Mouse (Mus musculus) midbrain, embryonic 13.5 days (tissue): Measurements from ENCODE around the gene Gpatch2l. TPM values are rescaled to one million over a fixed set of nuclear protein-coding genes. Genes with fewer than 3 reads are reported as not detected.
A peak's percentile ranks its signal among the peaks of the same experiment; 100 is the strongest.

Experiments used
- ATAC-seq: fragments of 200-750 bp; cut with Nextera tagmentation; 2 replicates; pipeline ENCODE4 v1.8.0; 2017; ENCODE audit warnings: mild to moderate bottlenecking, moderate TSS enrichment, moderate library complexity
- H3K27ac ChIP-seq: fragments of 300-500 bp; sonication (generic); 2 replicates; pipeline ENCODE4 v1.5.1; 2015; ENCODE audit warnings: inconsistent platforms, mild to moderate bottlenecking, moderate library complexity
- H3K27me3 ChIP-seq: fragments of 300-500 bp; sonication (generic); 2 replicates; pipeline ENCODE4 v1.6.1; 2015; ENCODE audit warnings: mild to moderate bottlenecking, inconsistent platforms
- H3K36me3 ChIP-seq: fragments of 300-500 bp; sonication (generic); 2 replicates; pipeline ENCODE4 v1.6.1; 2015; ENCODE audit warnings: mild to moderate bottlenecking, inconsistent platforms
- H3K4me1 ChIP-seq: fragments of 300-500 bp; sonication (generic); replicated peaks from 2 replicates; pipeline ENCODE4 v1.6.1; 2015; ENCODE audit warnings: inconsistent platforms
- H3K4me2 ChIP-seq: fragments of 300-500 bp; sonication (generic); replicated peaks from 2 replicates; pipeline ENCODE4 v1.6.1; 2015; ENCODE audit warnings: moderate library complexity, mild to moderate bottlenecking, inconsistent platforms
- H3K4me3 ChIP-seq: fragments of 300-500 bp; sonication (generic); replicated peaks from 2 replicates; pipeline ENCODE4 v1.5.1; 2015; ENCODE audit warnings: mild to moderate bottlenecking, inconsistent platforms
- H3K9ac ChIP-seq: fragments of 300-500 bp; sonication (generic); replicated peaks from 2 replicates; pipeline ENCODE4 v1.6.1; 2015; ENCODE audit warnings: mild to moderate bottlenecking, inconsistent platforms
- H3K9me3 ChIP-seq: fragments of 300-500 bp; sonication (generic); 2 replicates; pipeline ENCODE4 v1.6.1; 2016; ENCODE audit warnings: mild to moderate bottlenecking, inconsistent platforms
- WGBS: fragments of 180-500 bp; shearing (Covaris S2); methylation state at CpG from one replicate; pipeline ENCODE4 v1.1.7; 2015; 5-methylcytosine and 5-hydroxymethylcytosine counted together
- polyA plus RNA-seq: library from polyadenylated mRNA; unstranded; fragments of >200 nt; fragmentation: Nextera tagmentation; extraction: Ambion mirVana; gene quantifications from 2 replicates; pipeline ENCODE4 v1.2.1, GENCODE M21; 2015

Gpatch2l gene
- polyA plus RNA-seq, 1 experiment from 2014 or later: 26.7 TPM

DNA sequence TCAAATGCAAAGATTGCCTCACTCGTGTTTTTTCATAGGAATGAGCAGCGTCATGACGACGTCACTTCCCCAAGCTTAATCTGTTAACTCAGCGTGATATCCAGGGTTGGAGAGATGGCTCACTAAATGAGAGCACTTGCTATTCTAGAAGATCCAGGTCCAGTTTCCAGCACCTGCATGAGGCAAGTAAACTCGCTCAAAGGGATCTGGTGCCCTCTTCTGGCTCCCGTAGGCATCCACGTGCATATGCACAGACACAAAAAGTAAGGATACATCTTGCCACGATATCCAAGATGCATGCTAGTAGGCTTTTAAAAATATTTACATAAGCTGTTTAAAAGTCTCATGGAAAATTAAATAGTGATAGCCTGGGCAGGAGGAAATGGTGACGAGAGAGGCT, 55.8 kb downstream of the Gpatch2l start:
- Histone ChIP-seq H3K9ac (no peak overlapping the region), H3K4me3 (no peak overlapping the region), H3K36me3 (no peaks in the 10 kb centered on the region), H3K27ac (no peak overlapping the region), H3K9me3 (no peaks in the 10 kb centered on the region), H3K4me1 (no peaks in the 10 kb centered on the region), H3K27me3 (0 out of 2 replicates have a peak, but pooled peaks cover 3% of the 10 kb centered on the region), H3K4me2 (no peak overlapping the region)
- 76% methylated on average over 10 of the region's 10 CpGs for WGBS
- no peak for ATAC-seq

DNA sequence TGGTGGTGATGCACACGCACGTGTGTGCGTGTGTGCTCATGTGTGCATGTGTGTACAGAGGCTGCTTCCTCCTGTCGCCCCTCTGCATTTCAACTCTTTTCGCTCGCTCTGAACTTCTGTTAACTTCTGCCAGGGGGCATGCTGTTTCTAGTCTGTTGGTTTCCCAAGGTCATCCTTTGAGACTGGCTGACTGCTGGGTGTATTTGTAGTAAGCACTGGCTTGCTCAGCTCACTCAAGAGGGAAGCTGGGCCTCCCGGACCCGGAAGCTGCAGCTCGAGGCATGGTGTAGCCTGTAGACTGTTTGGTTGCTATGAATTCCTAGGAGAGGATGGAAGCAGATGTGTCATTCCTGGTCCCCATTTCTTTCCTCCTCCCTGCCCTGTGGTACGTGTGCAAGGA, 61.3 kb downstream of the Gpatch2l start:
- H3K9me3 ChIP-seq: no peaks in the 10 kb centered on the region
- no peak for ATAC-seq
- no peaks in the 10 kb centered on the region for H3K36me3 ChIP-seq
- no peak overlapping the region for H3K27ac ChIP-seq
- no peak overlapping the region for H3K9ac ChIP-seq
- H3K27me3 ChIP-seq: 0 out of 2 replicates have a peak, but pooled peaks cover 3% of the 10 kb centered on the region
- no peak overlapping the region for H3K4me2 ChIP-seq
- 89% methylated on average over 10 of the region's 10 CpGs for WGBS
- no peaks in the 10 kb centered on the region for H3K4me1 ChIP-seq
- H3K4me3 ChIP-seq: no peak overlapping the region

GRCm38 (mm10) chr12:86305045-86305444, 63.4 kb downstream of the Gpatch2l start:
- no peaks in the 10 kb centered on the region for H3K4me1 ChIP-seq
- H3K27me3 ChIP-seq: 0 out of 2 replicates have a peak, but pooled peaks cover 3% of the 10 kb centered on the region
- H3K9ac ChIP-seq: no peak overlapping the region
- ATAC-seq: no peak
- no peaks in the 10 kb centered on the region for H3K9me3 ChIP-seq
- H3K4me2 ChIP-seq: peak overlapping the region; percentile 32; the same call in 1 of the 2 replicates
- WGBS: 74% methylated on average over 7 of the region's 7 CpGs
- no peak overlapping the region for H3K27ac ChIP-seq
- no peaks in the 10 kb centered on the region for H3K36me3 ChIP-seq
- H3K4me3 ChIP-seq: no peak overlapping the region

DNA sequence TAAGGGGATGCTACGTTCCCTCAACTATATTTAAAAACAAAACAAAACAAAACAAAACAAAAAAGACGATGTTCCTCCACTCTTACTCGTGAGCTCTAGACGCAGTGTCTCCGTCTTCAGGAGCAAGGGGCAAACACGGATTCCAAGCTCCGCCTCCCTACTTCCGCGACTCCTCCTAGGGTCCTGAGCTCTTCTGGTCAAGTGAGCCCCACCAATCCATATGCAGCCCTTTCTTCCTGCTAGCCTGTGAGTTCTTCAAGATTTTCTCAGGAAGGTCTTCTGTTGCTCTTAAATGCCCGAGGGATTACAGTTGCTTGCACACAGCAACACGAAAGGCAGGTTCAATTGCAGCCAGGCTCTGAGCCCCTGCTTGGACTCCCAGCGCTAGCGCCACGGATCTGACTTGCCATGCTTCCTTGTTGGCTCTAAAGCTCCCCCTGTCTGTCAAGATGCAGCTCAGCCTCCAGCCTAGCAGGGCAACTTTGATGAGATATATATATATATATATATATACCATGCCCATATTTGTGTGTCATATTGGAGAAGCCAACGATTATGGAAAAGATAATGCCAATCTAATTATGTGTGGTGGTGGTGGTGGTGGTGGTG, 64.1 kb downstream of the Gpatch2l start:
- no peaks in the 10 kb centered on the region for H3K4me1 ChIP-seq
- 21% methylated on average over 15 of the region's 15 CpGs for WGBS
- no peak for ATAC-seq

GRCm38 (mm10) chr12:86309474-86309873, 67.8 kb downstream of the Gpatch2l start:
- no peaks in the 10 kb centered on the region for H3K36me3 ChIP-seq
- WGBS: 87% methylated on average over 10 of the region's 10 CpGs
- H3K27ac ChIP-seq: no peak overlapping the region
- no peak overlapping the region for H3K9ac ChIP-seq
- no peaks in the 10 kb centered on the region for H3K27me3 ChIP-seq
- no peak for ATAC-seq
- H3K9me3 ChIP-seq: no peaks in the 10 kb centered on the region
- H3K4me2 ChIP-seq: no peak overlapping the region
- H3K4me3 ChIP-seq: no peak overlapping the region
- H3K4me1 ChIP-seq: no peaks in the 10 kb centered on the region

More for the DNA sequence above, 64.1 kb downstream of the Gpatch2l start:
- Histone ChIP-seq H3K36me3 (no peaks in the 10 kb centered on the region), H3K27me3 (0 out of 2 replicates have a peak, but pooled peaks cover 3% of the 10 kb centered on the region), H3K9ac (no peak overlapping the region), H3K4me2 (peak overlapping the region; percentile 32), H3K9me3 (no peaks in the 10 kb centered on the region), H3K4me3 (no peak overlapping the region), H3K27ac (no peak overlapping the region)

- Histone ChIP-seq H3K9me3 (no peaks in the 10 kb centered on the region), H3K27ac (no peak overlapping the region), H3K9ac (no peak overlapping the region), H3K36me3 (no peaks in the 10 kb centered on the region), H3K4me1 (no peaks in the 10 kb centered on the region), H3K4me2 (no peak overlapping the region), H3K4me3 (no peak overlapping the region), H3K27me3 (no peaks in the 10 kb centered on the region)
- WGBS: 85% methylated on average over 4 of the region's 4 CpGs
- no peak for ATAC-seq
Measured at GRCm38 (mm10) chr12:86309902-86310301, 68.2 kb downstream of the Gpatch2l start.

GRCm38 (mm10) chr12:86320629-86321028, 79.0 kb downstream of the Gpatch2l start:
- no peak for ATAC-seq
- Histone ChIP-seq H3K27ac (no peak overlapping the region), H3K4me3 (no peak overlapping the region), H3K9ac (no peak overlapping the region), H3K36me3 (no peaks in the 10 kb centered on the region), H3K27me3 (peaks cover 21% of the 10 kb centered on the region; the same call in 1 of the 2 replicates), H3K9me3 (no peaks in the 10 kb centered on the region), H3K4me2 (no peak overlapping the region), H3K4me1 (peaks cover 14% of the 10 kb centered on the region)
- whole genome bisulfite sequencing: 16% methylated on average over 12 of the region's 12 CpGs

- no peak for ATAC-seq
Measured at GRCm38 (mm10) chr12:86324297-86324696, 82.6 kb downstream of the Gpatch2l start.

DNA sequence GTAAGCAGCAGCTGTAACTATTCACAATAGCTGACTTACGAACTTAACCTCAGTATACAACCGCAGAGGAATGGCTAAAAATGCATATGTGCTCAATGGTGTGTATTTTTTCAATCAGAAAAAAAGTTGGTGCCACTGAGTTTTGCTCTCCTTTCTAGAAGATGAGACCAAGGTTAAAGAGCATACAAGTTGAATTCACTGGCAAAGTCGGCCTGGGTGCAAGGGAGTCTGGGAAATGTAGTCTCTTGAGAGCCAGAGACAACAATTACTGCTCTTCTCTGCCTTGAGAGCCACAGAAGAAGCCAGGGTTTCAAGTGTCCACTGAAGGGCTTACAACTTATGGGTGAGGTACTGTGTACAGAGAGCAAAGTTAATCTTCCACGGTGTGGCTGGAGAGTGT, 88.2 kb downstream of the Gpatch2l start:
- no peaks in the 10 kb centered on the region for H3K36me3 ChIP-seq
- H3K9me3 ChIP-seq: no peaks in the 10 kb centered on the region
- peaks cover 9% of the 10 kb centered on the region for H3K4me1 ChIP-seq
- no peak for ATAC-seq
- WGBS: 64% methylated on average over 4 of the region's 4 CpGs
- no peak overlapping the region for H3K4me3 ChIP-seq
- H3K27ac ChIP-seq: no peak overlapping the region
- no peaks in the 10 kb centered on the region; the same call in 1 of the 2 replicates for H3K27me3 ChIP-seq
- no peak overlapping the region for H3K4me2 ChIP-seq
- no peak overlapping the region for H3K9ac ChIP-seq

More at GRCm38 (mm10) chr12:86324297-86324696, 82.6 kb downstream of the Gpatch2l start:
- H3K36me3 ChIP-seq: no peaks in the 10 kb centered on the region
- peaks cover 9% of the 10 kb centered on the region for H3K4me1 ChIP-seq
- H3K9me3 ChIP-seq: no peaks in the 10 kb centered on the region
- no peak overlapping the region for H3K27ac ChIP-seq
- H3K4me3 ChIP-seq: no peak overlapping the region
- WGBS: 30% methylated on average over 3 of the region's 3 CpGs
- no peak overlapping the region for H3K4me2 ChIP-seq
- H3K9ac ChIP-seq: no peak overlapping the region
- H3K27me3 ChIP-seq: peaks cover 16% of the 10 kb centered on the region; the same call in 1 of the 2 replicates

- H3K4me2 ChIP-seq: no peak overlapping the region
- no peaks in the 10 kb centered on the region for H3K36me3 ChIP-seq
- WGBS: 68% methylated on average over 9 of the region's 9 CpGs
- 0 out of 2 replicates have a peak, but pooled peaks have one; percentile 45 for ATAC-seq
- H3K4me3 ChIP-seq: no peak overlapping the region
- H3K9ac ChIP-seq: no peak overlapping the region
- no peaks in the 10 kb centered on the region; the same call in 1 of the 2 replicates for H3K27me3 ChIP-seq
- H3K9me3 ChIP-seq: no peaks in the 10 kb centered on the region
- peaks cover 9% of the 10 kb centered on the region for H3K4me1 ChIP-seq
- H3K27ac ChIP-seq: no peak overlapping the region
Measured at GRCm38 (mm10) chr12:86330684-86331083, 89.0 kb downstream of the Gpatch2l start.

DNA sequence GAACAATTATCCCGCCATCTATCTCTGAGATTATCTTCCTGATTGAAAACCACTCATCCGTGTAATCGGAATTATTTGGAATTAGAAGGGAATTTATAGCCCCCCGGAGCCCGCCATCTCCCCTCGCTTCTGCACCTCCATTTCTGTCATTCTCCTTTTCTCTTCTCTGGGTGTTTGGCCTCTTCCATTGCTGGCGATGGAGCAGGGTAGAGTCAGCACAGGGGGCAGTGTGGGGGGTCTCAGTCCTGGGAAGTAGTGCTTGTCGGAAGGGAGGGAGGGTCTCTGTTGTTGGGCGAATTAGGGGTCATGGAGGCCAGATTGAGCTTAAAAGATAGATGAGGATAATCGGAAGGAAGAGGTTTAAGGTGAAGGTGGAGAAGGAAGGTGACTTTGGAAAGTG, 89.6 kb downstream of the Gpatch2l start:
- 47% methylated on average over 10 of the region's 10 CpGs for WGBS
- Histone ChIP-seq H3K36me3 (no peaks in the 10 kb centered on the region), H3K9ac (no peak overlapping the region), H3K4me1 (peaks cover 9% of the 10 kb centered on the region), H3K27ac (no peak overlapping the region), H3K4me2 (no peak overlapping the region), H3K4me3 (no peak overlapping the region), H3K27me3 (no peaks in the 10 kb centered on the region; the same call in 1 of the 2 replicates), H3K9me3 (no peaks in the 10 kb centered on the region)
- ATAC-seq: peak; percentile 45; the same call in 1 of the 2 replicates

- Histone ChIP-seq H3K4me3 (no peak overlapping the region), H3K27ac (no peak overlapping the region), H3K4me1 (peaks cover 10% of the 10 kb centered on the region; the same call in 1 of the 2 replicates), H3K4me2 (no peak overlapping the region), H3K36me3 (no peaks in the 10 kb centered on the region), H3K9me3 (no peaks in the 10 kb centered on the region), H3K27me3 (no peaks in the 10 kb centered on the region; the same call in 1 of the 2 replicates), H3K9ac (no peak overlapping the region)
- 94% methylated on average over 3 of the region's 3 CpGs for WGBS
- no peak for ATAC-seq
Measured at GRCm38 (mm10) chr12:86336209-86336608, 94.6 kb downstream of the Gpatch2l start.
